Comparison of ENCODE assay signal across 10 mouse cellular contexts in the genomic region with DNA sequence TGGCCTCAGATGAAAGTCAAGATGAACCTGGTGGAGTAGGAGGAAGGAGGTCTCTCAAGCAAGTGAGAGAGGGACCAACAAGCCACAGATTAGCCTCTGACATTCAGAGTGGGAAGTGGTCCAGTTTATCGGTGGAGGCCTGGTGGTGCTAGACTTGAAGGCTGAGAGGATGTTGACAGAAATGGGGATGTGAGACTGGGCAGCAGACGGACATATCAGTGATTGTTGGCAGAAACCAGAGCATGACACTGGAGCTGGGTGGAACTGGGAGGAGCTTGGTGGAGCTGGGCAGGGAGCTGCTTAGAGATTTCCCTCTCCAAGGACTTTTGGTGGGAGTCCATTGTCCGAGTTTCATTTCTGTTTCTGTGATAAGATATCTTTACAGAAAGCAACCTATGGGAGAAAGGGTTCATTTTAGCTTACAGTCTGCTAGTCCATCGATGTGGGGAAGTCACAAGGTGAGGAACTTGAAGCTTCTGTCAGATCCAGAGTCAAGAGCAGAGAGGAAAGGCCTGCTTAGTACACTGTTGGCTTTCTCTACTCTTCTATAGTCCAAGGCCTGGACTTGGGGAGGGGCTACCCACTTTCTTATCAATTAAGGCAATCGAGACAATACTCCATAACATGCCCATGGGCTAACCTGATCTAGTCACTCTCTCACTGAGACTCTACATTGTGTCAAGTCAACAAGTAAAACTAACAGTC.
DNase-seq lines count a peak whose midpoint lies in the region; ATAC-seq and TF ChIP-seq lines count a peak whose summit lies in the region.
"Had no signal": no experiment of that assay in that cellular context is flagged by ENCODE, and none has a peak within 500 bp of the region (broad histone marks: within the 10 kb centered on the region; RNA-seq: fewer than 3 reads in every experiment).

No protein-coding gene starts in this region.

- H3K9ac ChIP-seq in liver, adult 2 months (ENCODE audit: low read depth, low read length), result no peak overlapping the region
- no peak overlapping the region for H3K9ac ChIP-seq in forebrain, embryonic 11.5 days (ENCODE audit: low read length)

- no peaks in the 10 kb centered on the region for H3K36me3 ChIP-seq in liver, adult 2 months (ENCODE audit: control insufficient read depth, insufficient read depth, low read length)
- no peaks in the 10 kb centered on the region for H3K36me3 ChIP-seq in splenic B cell, adult 2 months (ENCODE audit: control insufficient read depth, insufficient read depth, low read length, poor library complexity, severe bottlenecking)
- no peaks in the 10 kb centered on the region for H3K36me3 ChIP-seq in forebrain, embryonic 11.5 days (ENCODE audit: control insufficient read depth, insufficient read depth, low read length)

- H3K79me2 ChIP-seq in liver, adult 2 months (ENCODE audit: control insufficient read depth, insufficient read depth, low read length), result no peaks in the 10 kb centered on the region

- peak; percentile 8 for DNase-seq in embryo, embryonic 10 days (ENCODE audit: low spot score)
- no peak for DNase-seq in embryo, embryonic 11 days
- DNase-seq in testis, postnatal 14 days (ENCODE audit: low spot score), result peak; percentile 36
- DNase-seq in testis, postnatal 10 days (ENCODE audit: low spot score), result no peak
- DNase-seq in liver, adult 2 months (ENCODE audit: extremely low read depth, low read depth, low spot score), result peak; percentile 57
- DNase-seq in splenic B cell, adult 2 months (ENCODE audit: low read depth, low spot score), result peak; percentile 27
- DNase-seq in forebrain, embryonic 11.5 days (ENCODE audit: low spot score), result no peak
- no peak for DNase-seq in right cerebral cortex, postnatal 14 days
- DNase-seq: kidney, adult 18-20 months had no signal

- H3K4me1 ChIP-seq in liver, adult 2 months (ENCODE audit: control insufficient read depth, insufficient read depth, low read length), result 0 out of 2 replicates have a peak, but pooled peaks cover 3% of the 10 kb centered on the region
- no peaks in the 10 kb centered on the region for H3K4me1 ChIP-seq in forebrain, embryonic 11.5 days (replicated peaks; ENCODE audit: control insufficient read depth, insufficient read depth, low read length)

- no peak for ATAC-seq in forebrain, embryonic 11.5 days (replicated peaks; ENCODE audit: low FRiP score)
- ATAC-seq: activated CD4-positive, CD25-positive, alpha-beta regulatory T cell, adult 4 months had no signal

- TF ChIP-seq CTCF in liver, adult 2 months (IDR thresholded peaks at IDR 0.05; ENCODE audit: low read depth, low read length), result no peak

- no peak overlapping the region for H3K27ac ChIP-seq in liver, adult 2 months (replicated peaks; ENCODE audit: insufficient read depth, low read depth, low read length)
- H3K27ac ChIP-seq in forebrain, embryonic 11.5 days (ENCODE audit: low read depth, low read length), result no peak overlapping the region

- WGBS in liver, adult 2 months, result 49% methylated on average over 5 of the region's 5 CpGs
- 86% methylated on average over 5 of the region's 5 CpGs for WGBS in forebrain, embryonic 11.5 days

- H3K4me2 ChIP-seq in forebrain, embryonic 11.5 days (ENCODE audit: low read depth, low read length, severe bottlenecking), result no peak overlapping the region

- H3K9me3 ChIP-seq in forebrain, embryonic 11.5 days (ENCODE audit: control insufficient read depth, low read length), result no peaks in the 10 kb centered on the region

- H3K27me3 ChIP-seq in liver, adult 2 months (ENCODE audit: control insufficient read depth, insufficient read depth, low read length), result no peaks in the 10 kb centered on the region
- H3K27me3 ChIP-seq in splenic B cell, adult 2 months (ENCODE audit: control insufficient read depth, insufficient read depth, low read length, poor library complexity, severe bottlenecking), result no peaks in the 10 kb centered on the region
- no peaks in the 10 kb centered on the region for H3K27me3 ChIP-seq in forebrain, embryonic 11.5 days (ENCODE audit: control insufficient read depth, insufficient read depth, low read length)

- H3K4me3 ChIP-seq in liver, adult 2 months (ENCODE audit: insufficient read depth, low read depth, low read length), result no peak overlapping the region
- H3K4me3 ChIP-seq in forebrain, embryonic 11.5 days (ENCODE audit: low read depth, low read length), result no peak overlapping the region

- TF ChIP-seq POLR2A in liver, adult 2 months (IDR thresholded peaks at IDR 0.05; ENCODE audit: extremely low read depth, insufficient read depth, low read length), result no peak

Comparison
In these comparisons a context has a peak if more than half of its experiments do, and no peak if none do; other contexts are left out.
1. DNase-seq: peak in embryo, embryonic 10 days (single experiment), testis, postnatal 14 days (single experiment), liver, adult 2 months (single experiment) and splenic B cell, adult 2 months (single experiment); none in embryo, embryonic 11 days (single experiment), testis, postnatal 10 days (single experiment), forebrain, embryonic 11.5 days (single experiment) and right cerebral cortex, postnatal 14 days (single experiment).